Mouse (Mus musculus) cerebellum, adult 2 months (tissue): ENCODE measurements around the gene Ubap2l. TPM values are rescaled to one million over a fixed set of nuclear protein-coding genes. Genes with fewer than 3 reads are reported as not detected.
A peak's percentile ranks its signal among the peaks of the same experiment; 100 is the strongest.

Experiments
- DNase-seq, 2 experiments: peaks; one replicate each; pipeline ENCODE4 v3.0.0; 2021
- H3K27ac ChIP-seq: fragments of 200-500 bp; 2 replicates; pipeline ENCODE4 v1.5.1; 2012; ENCODE audit warnings: low read length, control low read depth, inconsistent platforms; ENCODE audit not compliant: insufficient read depth
- H3K27me3 ChIP-seq: fragments of 200-500 bp; 2 replicates; pipeline ENCODE4 v1.6.1; 2012; ENCODE audit warnings: inconsistent platforms, mild to moderate bottlenecking, low read length, moderate library complexity; ENCODE audit not compliant: control insufficient read depth, insufficient read depth
- H3K4me1 ChIP-seq: fragments of 200-500 bp; 2 replicates; pipeline ENCODE4 v1.6.1; 2011; ENCODE audit warnings: low read length; ENCODE audit not compliant: control insufficient read depth, insufficient read depth
- H3K4me3 ChIP-seq: fragments of 200-500 bp; replicated peaks from 2 replicates; pipeline ENCODE3; 2011; ENCODE audit warnings: mild to moderate bottlenecking, low read depth, low read length, control low read depth; ENCODE audit not compliant: insufficient read depth
- CTCF ChIP-seq: fragments of 200-500 bp; IDR thresholded peaks from 2 replicates; pipeline ENCODE4 v1.5.1; 2011; ENCODE audit warnings: low read depth, mild to moderate bottlenecking, control low read depth, low read length, moderate library complexity, borderline replicate concordance; ENCODE audit not compliant: insufficient read depth
- POLR2A ChIP-seq: fragments of 200-500 bp; IDR thresholded peaks from 2 replicates; pipeline ENCODE4 v1.6.1; 2011; ENCODE audit warnings: low read length, control low read depth, borderline replicate concordance; ENCODE audit not compliant: insufficient read depth
- WGBS: fragments of 180-500 bp; shearing (Covaris S2); methylation state at CpG from one replicate; pipeline ENCODE4 v1.1.7; 2018; 5-methylcytosine and 5-hydroxymethylcytosine counted together
- polyA plus RNA-seq: library from polyadenylated mRNA; depleted of rRNA; stranded (reverse); fragments of >200 nt; gene quantifications from 2 replicates; pipeline ENCODE4 v1.2.3, GENCODE M21; 2012

The Ubap2l gene
- polyA plus RNA-seq, 1 experiment: 90.4 TPM

DNA sequence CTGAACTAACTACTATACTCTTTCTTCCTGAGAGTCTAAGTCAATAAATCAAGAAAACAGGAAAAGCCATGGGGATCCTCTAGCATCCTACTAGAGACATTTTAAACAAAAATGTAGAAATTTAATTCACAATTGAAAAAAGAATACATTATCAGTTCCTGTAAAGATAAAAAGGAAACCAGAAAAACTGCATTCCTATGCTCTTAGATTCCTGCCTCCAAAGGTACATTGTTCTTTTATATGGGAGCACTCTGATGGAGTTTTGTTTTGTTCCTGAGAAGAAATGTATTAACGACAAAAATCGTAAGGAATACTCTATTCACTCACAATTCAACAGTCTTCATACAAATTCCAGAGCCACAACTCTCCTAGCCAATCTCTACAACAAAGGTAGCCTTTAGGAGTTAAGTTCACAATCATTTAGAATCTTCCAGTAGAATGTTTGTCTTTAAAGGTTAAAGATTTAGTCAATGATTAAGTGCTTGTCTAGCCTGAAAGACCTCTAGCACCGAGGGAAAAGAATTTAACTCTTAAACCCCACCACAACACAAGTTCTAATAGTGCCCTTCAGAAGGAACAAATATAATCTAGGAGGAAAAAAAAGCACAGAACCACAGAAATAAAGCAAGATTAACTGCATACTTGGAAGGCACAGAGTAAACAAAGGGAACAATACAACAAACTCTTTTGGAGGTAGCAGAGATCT, 48.2 kb downstream of the Ubap2l start:
- no peak overlapping the region for H3K4me3 ChIP-seq
- TF ChIP-seq CTCF (no peak), POLR2A (no peak)

GRCm38 (mm10) chr3:89999830-90000229, 52.6 kb downstream of the Ubap2l start:
- no peak for DNase-seq
- H3K4me3 ChIP-seq: no peak overlapping the region
- WGBS: 82% methylated on average over 4 of the region's 4 CpGs
- H3K27ac ChIP-seq: no peak overlapping the region
- TF ChIP-seq POLR2A: no peak
- TF ChIP-seq CTCF: no peak
- no peaks in the 10 kb centered on the region for H3K27me3 ChIP-seq
- H3K4me1 ChIP-seq: no peaks in the 10 kb centered on the region

More for the DNA sequence above, 48.2 kb downstream of the Ubap2l start:
- H3K4me1 ChIP-seq: no peaks in the 10 kb centered on the region
- H3K27me3 ChIP-seq: no peaks in the 10 kb centered on the region
- 85% methylated on average over 3 of the region's 3 CpGs for WGBS
- DNase-seq: no peak
- H3K27ac ChIP-seq: no peak overlapping the region

GRCm38 (mm10) chr3:89999090-89999489, 53.3 kb downstream of the Ubap2l start:
- no peaks in the 10 kb centered on the region for H3K27me3 ChIP-seq
- peak overlapping the region; percentile 62; the same call in 1 of the 2 replicates for H3K27ac ChIP-seq
- H3K4me3 ChIP-seq: peak overlapping the region; percentile 87
- DNase-seq: no peak
- 7% methylated on average over 8 of the region's 8 CpGs for WGBS
- no peak for TF ChIP-seq CTCF
- no peak for TF ChIP-seq POLR2A
- no peaks in the 10 kb centered on the region for H3K4me1 ChIP-seq

- WGBS: under 1% methylated on average over 26 of the region's 26 CpGs
- peak; percentile 93 to 96 for DNase-seq
- H3K27ac ChIP-seq: peak within 1 kb of the TSS; percentile 62
- H3K4me3 ChIP-seq: peak within 1 kb of the TSS; percentile 87
- no peak for TF ChIP-seq CTCF
- peak; percentile 88; the same call in 1 of the 2 replicates for TF ChIP-seq POLR2A
- no peaks in the 10 kb centered on the region for H3K4me1 ChIP-seq
- no peaks in the 10 kb centered on the region for H3K27me3 ChIP-seq
Measured at GRCm38 (mm10) chr3:89998612-89999054, 53.8 kb downstream of the Ubap2l start, which contains the start of gene Hax1. Gene Hax1 (minus strand): TSS chr3:89998780.

DNA sequence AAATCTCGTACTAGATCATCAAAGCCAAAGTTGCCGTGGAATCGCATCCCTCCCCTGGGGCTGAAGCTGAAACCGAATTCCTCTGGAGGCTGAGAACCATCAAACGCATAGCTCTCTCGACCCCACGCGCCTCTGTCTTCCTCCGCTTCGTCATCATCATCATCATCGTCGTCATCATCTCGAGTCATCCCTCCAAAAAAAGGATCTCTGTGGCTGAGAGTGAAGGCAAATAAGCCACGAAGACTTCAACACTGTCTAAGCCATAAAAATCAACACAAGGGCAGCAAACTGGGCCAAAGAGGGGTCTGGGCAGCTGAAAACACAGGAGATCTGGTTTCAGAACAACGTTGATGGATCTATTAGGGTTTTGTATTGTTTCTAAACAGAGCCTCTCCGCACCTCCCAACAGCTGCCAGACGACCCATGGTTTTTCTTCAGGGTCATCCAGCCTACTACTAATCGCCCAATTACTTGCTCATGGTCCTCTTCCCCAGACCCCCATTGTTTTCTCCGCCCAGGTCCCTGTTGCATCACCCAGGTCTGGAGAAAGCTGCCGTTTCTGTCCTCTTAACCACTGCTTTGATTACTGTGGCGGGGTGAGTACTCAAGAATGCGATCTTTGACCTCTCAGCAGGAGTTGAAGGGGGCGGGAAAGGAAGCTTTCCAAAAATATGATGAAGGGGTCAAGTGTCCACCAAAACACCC, 54.5 kb downstream of the Ubap2l start:
- no peaks in the 10 kb centered on the region for H3K27me3 ChIP-seq
- H3K27ac ChIP-seq: peak overlapping the region; percentile 43; the same call in 1 of the 2 replicates
- TF ChIP-seq CTCF (no peak), POLR2A (no peak)
- DNase-seq: peak; percentile 19 to 21
- H3K4me1 ChIP-seq: no peaks in the 10 kb centered on the region
- peak overlapping the region; percentile 87 for H3K4me3 ChIP-seq
- 2% methylated on average over 23 of the region's 23 CpGs for WGBS

DNA sequence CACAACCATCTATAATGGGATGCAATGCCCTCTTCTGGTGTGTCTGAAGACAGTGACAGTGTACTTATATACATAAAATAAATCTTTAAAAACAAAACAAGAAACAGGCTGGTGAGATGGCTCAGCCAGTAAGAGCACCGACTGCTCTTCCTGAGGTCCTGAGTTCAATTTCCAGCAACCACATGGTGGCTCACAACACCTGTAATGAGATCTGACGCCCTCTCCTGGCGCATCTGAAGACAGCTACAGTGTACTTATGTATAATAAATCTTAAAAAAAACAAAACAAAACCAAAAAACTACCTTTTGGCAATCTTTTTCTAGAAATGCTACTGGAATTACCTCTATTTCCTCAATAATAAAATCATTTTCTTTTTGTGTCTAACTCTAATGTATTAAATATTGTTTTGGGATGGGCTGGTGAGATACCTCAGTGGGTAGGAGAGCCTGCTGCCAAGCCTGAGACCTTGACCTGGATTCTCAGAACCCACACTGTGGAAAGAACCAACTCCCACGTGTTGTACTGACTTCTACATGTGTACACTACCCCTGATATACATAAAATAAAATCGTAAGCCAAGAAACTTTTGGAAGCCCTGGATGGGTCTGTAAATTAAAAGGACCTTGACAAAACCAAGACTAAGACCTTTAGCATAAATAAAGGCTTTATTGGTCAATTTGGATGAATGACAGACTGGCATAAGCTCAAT, 57.5 kb downstream of the Ubap2l start:
- Histone ChIP-seq H3K4me3 (no peak overlapping the region), H3K27me3 (no peaks in the 10 kb centered on the region), H3K27ac (no peak overlapping the region), H3K4me1 (no peaks in the 10 kb centered on the region)
- TF ChIP-seq POLR2A (no peak), CTCF (no peak)
- WGBS: 83% methylated on average over 5 of the region's 5 CpGs
- DNase-seq: no peak

- no peak for DNase-seq
- Histone ChIP-seq H3K27ac (no peak overlapping the region), H3K4me3 (no peak overlapping the region), H3K27me3 (no peaks in the 10 kb centered on the region), H3K4me1 (no peaks in the 10 kb centered on the region)
- WGBS: 91% methylated on average over 4 of the region's 4 CpGs
- no peak for TF ChIP-seq POLR2A
- no peak for TF ChIP-seq CTCF
Measured at GRCm38 (mm10) chr3:89987822-89988221, 64.6 kb downstream of the Ubap2l start.
